Mouse (Mus musculus) heart, embryonic 15.5 days (tissue): ENCODE results near the gene Phc1. TPM values are rescaled to one million over a fixed set of nuclear protein-coding genes. Genes with fewer than 3 reads are reported as not detected.
"Not testable (repeated sequence)": the region's sequence is repeated elsewhere in the genome, so short reads cannot be mapped to it uniquely, and the experiment has no call there.

Experiments used
- ATAC-seq: fragments of 200-750 bp; cut with Nextera tagmentation; replicated peaks from 2 replicates; pipeline ENCODE4 v1.8.0; 2017; ENCODE audit warnings: low read depth, moderate TSS enrichment; ENCODE audit not compliant: insufficient number of reproducible peaks, insufficient read depth, low FRiP score
- H3K27ac ChIP-seq: fragments of 300-500 bp; sonication (generic); 2 replicates; pipeline ENCODE4 v1.5.1; 2015; ENCODE audit warnings: mild to moderate bottlenecking, inconsistent platforms
- H3K27me3 ChIP-seq: fragments of 300-500 bp; sonication (generic); 2 replicates; pipeline ENCODE4 v1.6.1; 2015; ENCODE audit warnings: inconsistent platforms
- H3K36me3 ChIP-seq: fragments of 300-500 bp; sonication (generic); 2 replicates; pipeline ENCODE4 v1.6.1; 2015; ENCODE audit warnings: mild to moderate bottlenecking, inconsistent platforms
- H3K4me1 ChIP-seq: fragments of 300-500 bp; sonication (generic); replicated peaks from 2 replicates; pipeline ENCODE4 v1.6.1; 2015; ENCODE audit warnings: inconsistent platforms
- H3K4me2 ChIP-seq: fragments of 300-500 bp; sonication (generic); 2 replicates; pipeline ENCODE4 v1.6.1; 2015; ENCODE audit warnings: inconsistent platforms, mild to moderate bottlenecking, moderate library complexity
- H3K4me3 ChIP-seq: fragments of 300-500 bp; sonication (generic); 2 replicates; pipeline ENCODE4 v1.5.1; 2015; ENCODE audit warnings: mild to moderate bottlenecking, inconsistent platforms
- H3K9ac ChIP-seq: fragments of 300-500 bp; sonication (generic); 2 replicates; pipeline ENCODE4 v1.6.1; 2015; ENCODE audit warnings: mild to moderate bottlenecking, inconsistent platforms
- H3K9me3 ChIP-seq: fragments of 300-500 bp; sonication (generic); replicated peaks from 2 replicates; pipeline ENCODE4 v1.6.1; 2016; ENCODE audit warnings: inconsistent platforms
- WGBS: fragments of 180-500 bp; shearing (Covaris S2); methylation state at CpG from one replicate; pipeline ENCODE4 v1.1.7; 2015; ENCODE audit warnings: mixed read lengths; 5-methylcytosine and 5-hydroxymethylcytosine counted together
- polyA plus RNA-seq: library from polyadenylated mRNA; unstranded; fragments of >200 nt; fragmentation: Nextera tagmentation; extraction: Ambion mirVana; gene quantifications from 2 replicates; pipeline ENCODE4 v1.2.1, GENCODE M21; 2015

Gene Phc1
- polyA plus RNA-seq, 1 experiment from 2014 or later: 8.5 TPM

GRCm38 (mm10) chr6:122357089-122357488 lies 16.7 kb upstream of the Phc1 start:
- Histone ChIP-seq H3K4me3 (no peak overlapping the region), H3K27me3 (no peaks in the 10 kb centered on the region), H3K27ac (no peak overlapping the region), H3K36me3 (no peaks in the 10 kb centered on the region), H3K9ac (no peak overlapping the region), H3K9me3 (no peaks in the 10 kb centered on the region), H3K4me2 (no peak overlapping the region), H3K4me1 (no peaks in the 10 kb centered on the region)
- ATAC-seq: no peak
- 78% methylated on average over 1 of the region's 1 CpGs for WGBS

DNA sequence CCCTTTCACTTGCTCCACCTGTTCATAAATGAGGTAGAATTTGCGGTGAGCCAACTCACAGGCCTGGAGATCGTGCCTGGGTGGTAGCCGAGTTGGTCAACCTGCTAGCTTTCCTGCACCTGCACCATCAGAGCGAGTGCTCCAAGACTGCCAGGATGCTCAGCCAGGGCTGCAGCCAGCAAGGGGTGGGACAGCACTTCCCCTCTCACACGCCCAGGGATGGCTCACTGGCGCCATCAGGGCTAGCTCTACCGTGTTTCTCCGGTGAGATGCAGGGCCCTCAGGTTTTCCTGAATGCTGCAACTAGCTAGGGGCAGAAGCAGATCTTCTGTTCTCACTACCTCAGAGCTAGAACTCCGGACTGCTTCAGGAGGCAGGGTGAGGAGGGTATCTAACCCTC lies 15.5 kb upstream of the Phc1 start:
- no peaks in the 10 kb centered on the region for H3K27me3 ChIP-seq
- no peak overlapping the region for H3K4me2 ChIP-seq
- 52% methylated on average over 9 of the region's 9 CpGs for WGBS
- no peak for ATAC-seq
- H3K9ac ChIP-seq: no peak overlapping the region
- H3K9me3 ChIP-seq: no peaks in the 10 kb centered on the region
- no peaks in the 10 kb centered on the region for H3K4me1 ChIP-seq
- H3K36me3 ChIP-seq: no peaks in the 10 kb centered on the region
- H3K27ac ChIP-seq: no peak overlapping the region
- no peak overlapping the region for H3K4me3 ChIP-seq

DNA sequence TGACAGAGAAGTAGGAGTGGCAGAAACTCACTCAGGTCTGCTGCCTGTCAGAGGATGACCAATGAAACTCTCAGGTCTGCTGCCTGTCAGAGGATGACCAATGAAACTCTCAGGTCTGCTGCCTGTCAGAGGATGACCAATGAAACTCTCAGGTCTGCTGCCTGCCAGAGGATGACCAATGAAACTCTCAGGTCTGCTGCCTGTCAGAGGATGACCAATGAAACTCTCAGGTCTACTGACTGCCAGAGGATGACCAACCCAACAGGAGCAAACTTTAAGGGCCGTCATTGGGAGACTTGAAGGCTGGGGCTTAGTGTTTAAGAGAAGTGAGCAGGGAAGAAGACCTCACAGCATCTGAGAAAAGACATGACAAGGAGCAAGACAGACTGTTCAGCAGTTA lies 7.0 kb upstream of the Phc1 start:
- ATAC-seq, H3K4me3 ChIP-seq, H3K4me2 ChIP-seq, H3K9me3 ChIP-seq, H3K27me3 ChIP-seq, H3K36me3 ChIP-seq, H3K9ac ChIP-seq, H3K27ac ChIP-seq: not testable (repeated sequence)
- peaks cover 18% of the 10 kb centered on the region for H3K4me1 ChIP-seq
- 70% methylated on average over 1 of the region's 1 CpGs for WGBS

DNA sequence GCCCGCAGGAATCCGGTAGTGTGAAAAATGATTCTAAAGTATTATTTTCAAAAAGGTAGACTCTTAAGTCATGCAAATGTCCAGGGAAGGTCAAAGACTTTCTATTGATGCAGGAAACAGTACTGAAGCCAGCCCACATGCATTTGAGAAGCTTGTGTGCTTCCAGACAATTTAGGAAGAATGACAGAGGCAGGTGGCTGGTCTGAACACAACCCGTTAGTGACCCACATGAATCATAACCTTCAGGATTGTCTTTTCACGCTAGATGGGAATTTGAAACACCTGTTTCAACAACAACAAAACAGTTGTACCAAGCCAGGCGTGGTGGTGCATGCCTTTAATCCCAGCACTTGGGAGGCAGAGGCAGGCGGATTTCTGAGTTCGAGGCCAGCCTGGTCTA lies 6.0 kb upstream of the Phc1 start:
- Histone ChIP-seq H3K36me3 (no peaks in the 10 kb centered on the region), H3K4me2 (no peak overlapping the region), H3K9me3 (no peaks in the 10 kb centered on the region), H3K9ac (no peak overlapping the region), H3K4me3 (no peak overlapping the region), H3K4me1 (peaks cover 18% of the 10 kb centered on the region), H3K27me3 (no peaks in the 10 kb centered on the region), H3K27ac (no peak overlapping the region)
- no peak for ATAC-seq
- WGBS: 77% methylated on average over 7 of the region's 7 CpGs

DNA sequence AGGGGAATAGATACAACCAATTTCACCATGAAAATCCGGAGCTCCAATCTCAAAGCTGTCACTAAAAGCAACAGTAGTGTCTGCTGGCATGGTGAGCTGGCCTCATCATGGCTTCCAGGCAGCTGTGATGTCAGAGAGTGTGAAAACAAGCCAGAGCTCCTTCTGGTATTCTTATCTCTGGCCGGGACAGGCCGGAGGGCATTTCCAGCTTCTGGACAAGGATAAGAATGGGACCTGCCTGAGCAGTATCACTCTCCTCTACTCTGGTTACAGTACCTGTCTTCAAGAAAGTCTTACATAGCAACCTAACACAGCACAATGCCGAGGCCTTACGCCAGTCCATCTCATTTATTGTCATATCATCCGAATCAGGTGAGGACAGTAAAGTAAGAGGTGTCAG lies 5.4 kb upstream of the Phc1 start:
- Histone ChIP-seq H3K4me1 (peaks cover 18% of the 10 kb centered on the region), H3K27ac (peak overlapping the region; percentile 45; the same call in 1 of the 2 replicates), H3K9ac (no peak overlapping the region), H3K36me3 (no peaks in the 10 kb centered on the region), H3K4me2 (no peak overlapping the region), H3K27me3 (no peaks in the 10 kb centered on the region), H3K9me3 (no peaks in the 10 kb centered on the region), H3K4me3 (no peak overlapping the region)
- ATAC-seq: peak; percentile 27; the same call in 1 of the 2 replicates
- WGBS: 36% methylated on average over 6 of the region's 6 CpGs

DNA sequence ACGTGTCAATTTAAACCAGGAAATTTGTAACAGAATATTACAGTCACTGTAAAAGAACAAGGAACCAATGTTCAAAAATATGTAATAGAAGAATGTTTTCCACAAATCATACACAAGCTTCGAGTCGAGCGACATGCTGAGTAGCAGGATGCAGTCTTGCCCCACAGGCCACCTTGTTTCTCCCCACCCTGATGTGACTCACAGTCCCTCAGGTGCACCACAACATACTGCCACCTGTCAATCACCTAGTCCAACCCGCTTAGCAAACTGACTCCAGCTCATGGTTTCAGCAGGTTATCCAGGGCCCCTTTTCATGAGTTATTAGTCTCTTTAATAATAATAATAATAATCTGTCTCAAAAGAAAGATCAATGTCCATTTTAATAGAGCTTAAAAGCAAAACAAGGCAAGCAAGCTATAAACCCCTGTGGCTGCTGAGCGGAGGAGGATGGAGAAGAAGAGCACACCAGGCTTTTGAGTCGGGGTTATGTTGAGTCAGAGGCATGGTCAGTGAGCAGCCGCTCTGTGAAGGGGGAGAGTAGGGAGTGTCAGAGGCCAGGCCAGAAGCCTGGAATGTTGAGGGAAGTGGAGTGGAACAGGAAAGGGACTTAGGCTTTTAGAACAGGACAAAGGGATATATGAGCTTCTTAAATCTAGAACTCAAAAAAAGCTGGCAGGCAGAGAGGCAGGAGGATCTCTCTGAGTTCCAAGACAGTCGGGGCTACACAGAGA lies 4.2 kb upstream of the Phc1 start:
- Histone ChIP-seq H3K36me3 (no peaks in the 10 kb centered on the region), H3K27me3 (no peaks in the 10 kb centered on the region), H3K4me3 (no peak overlapping the region), H3K9me3 (no peaks in the 10 kb centered on the region), H3K4me2 (no peak overlapping the region), H3K27ac (no peak overlapping the region), H3K4me1 (peaks cover 22% of the 10 kb centered on the region), H3K9ac (no peak overlapping the region)
- WGBS: 57% methylated on average over 9 of the region's 9 CpGs
- no peak for ATAC-seq

DNA sequence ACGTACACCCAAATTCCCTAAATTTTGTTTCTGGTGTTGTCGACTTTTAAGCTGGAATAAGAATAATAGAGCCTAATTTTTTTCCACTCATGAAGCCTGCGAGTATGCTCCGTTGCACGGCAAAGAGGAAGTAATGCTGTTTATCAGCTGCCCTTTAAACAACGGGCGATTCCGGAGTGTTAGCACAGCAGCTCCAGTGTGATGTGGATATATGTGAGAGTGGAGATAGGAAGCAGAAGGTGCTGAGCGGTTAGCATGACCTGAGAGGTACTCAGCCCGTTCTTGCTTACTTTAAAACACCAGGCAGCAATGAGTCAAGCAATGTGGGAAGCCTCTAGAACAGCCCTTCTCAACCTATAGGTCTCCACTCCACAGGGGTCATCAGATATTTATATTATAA lies 3.4 kb upstream of the Phc1 start:
- Histone ChIP-seq H3K4me1 (peaks cover 24% of the 10 kb centered on the region), H3K9ac (no peak overlapping the region), H3K27me3 (no peaks in the 10 kb centered on the region), H3K36me3 (no peaks in the 10 kb centered on the region), H3K27ac (no peak overlapping the region), H3K9me3 (no peaks in the 10 kb centered on the region), H3K4me2 (no peak overlapping the region), H3K4me3 (no peak overlapping the region)
- 22% methylated on average over 10 of the region's 10 CpGs for WGBS
- no peak for ATAC-seq

GRCm38 (mm10) chr6:122342125-122342524 lies 1.8 kb upstream of the Phc1 start:
- no peak for ATAC-seq
- H3K9me3 ChIP-seq: no peaks in the 10 kb centered on the region
- 39% methylated on average over 5 of the region's 5 CpGs for WGBS

DNA sequence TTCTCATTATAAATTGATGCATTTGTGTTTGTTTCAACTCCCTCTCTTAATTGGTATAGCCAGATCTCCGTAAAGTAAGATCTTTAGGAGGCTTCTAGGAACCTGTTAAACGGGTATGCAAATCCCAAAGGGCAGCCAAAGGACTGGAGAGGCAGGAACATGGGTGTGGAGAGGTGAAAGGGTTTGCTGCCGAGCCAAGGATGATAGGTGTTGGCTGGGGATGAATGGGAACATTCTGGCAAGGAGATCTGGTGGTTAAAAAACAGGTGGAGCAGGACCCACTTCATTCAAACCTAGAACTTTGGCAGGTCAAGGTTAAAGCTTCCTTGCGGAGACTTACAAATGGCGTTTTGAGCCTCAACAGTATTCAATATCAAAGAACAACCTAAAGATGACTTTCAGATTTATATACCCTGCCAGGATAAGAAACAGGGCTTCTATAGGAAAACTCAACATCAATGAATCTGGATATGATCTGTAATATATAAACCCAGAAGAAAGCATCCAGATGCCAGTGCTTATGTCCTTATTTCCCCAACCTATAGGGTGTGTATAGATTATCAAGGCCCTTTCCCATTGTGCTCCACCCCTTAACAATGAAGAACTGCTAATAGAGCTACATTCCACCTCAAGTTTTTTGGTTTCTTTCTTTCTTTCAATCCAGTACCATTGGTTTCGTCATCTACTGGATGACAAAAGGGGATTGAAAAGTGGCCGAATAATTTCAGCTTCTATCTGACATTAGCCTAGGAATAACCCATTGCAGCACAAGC lies 863 bp upstream of the Phc1 start:
- Histone ChIP-seq H3K36me3 (peaks cover 3% of the 10 kb centered on the region; the same call in 1 of the 2 replicates), H3K27me3 (no peaks in the 10 kb centered on the region), H3K27ac (no peak overlapping the region), H3K4me2 (peak overlapping the region; percentile 83), H3K9ac (no peak overlapping the region), H3K4me1 (peaks cover 35% of the 10 kb centered on the region), H3K4me3 (no peak overlapping the region), H3K9me3 (no peaks in the 10 kb centered on the region)
- no peak for ATAC-seq
- WGBS: 57% methylated on average over 7 of the region's 7 CpGs

More at GRCm38 (mm10) chr6:122342125-122342524, 1.8 kb upstream of the Phc1 start:
- Histone ChIP-seq H3K4me3 (no peak overlapping the region), H3K9ac (no peak overlapping the region), H3K4me1 (peaks cover 35% of the 10 kb centered on the region), H3K36me3 (no peaks in the 10 kb centered on the region), H3K4me2 (no peak overlapping the region), H3K27me3 (no peaks in the 10 kb centered on the region), H3K27ac (no peak overlapping the region)

DNA sequence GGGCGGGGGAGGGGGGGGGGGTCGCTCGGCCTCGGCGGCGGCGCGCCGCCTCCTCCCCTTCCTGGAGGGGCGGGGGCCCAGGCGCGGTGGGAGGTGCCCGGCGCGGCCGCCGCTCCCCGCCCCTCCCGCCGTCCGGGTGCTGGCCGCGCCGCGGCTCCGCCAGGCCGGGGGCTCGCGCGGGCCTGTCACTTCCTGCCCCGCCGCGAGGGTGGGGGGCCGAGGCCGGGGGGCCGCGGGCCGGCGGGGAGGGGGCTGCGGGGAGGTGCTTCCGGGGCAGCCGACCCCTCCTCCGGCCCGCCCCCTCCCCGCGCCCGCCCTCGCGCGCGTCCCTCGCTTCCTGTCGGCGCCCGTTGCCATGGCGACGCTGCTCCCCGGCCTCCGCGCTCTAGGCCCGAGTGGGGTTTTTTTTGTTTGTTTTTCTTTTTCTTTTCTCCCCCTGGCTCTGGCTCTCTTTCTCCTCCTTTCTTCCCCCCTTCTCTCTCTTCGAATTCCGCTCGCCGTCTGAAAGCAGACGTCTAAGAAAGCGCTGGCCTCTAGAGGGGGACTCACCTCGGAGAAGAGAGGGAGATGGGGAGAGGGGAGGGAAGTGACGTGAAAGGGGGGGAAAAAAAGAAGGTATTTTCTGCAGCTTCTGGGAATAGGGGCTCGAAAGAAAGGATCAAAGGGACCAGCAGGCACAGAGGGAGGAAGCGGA lies 566 bp downstream of the Phc1 start:
- Histone ChIP-seq H3K9ac (peak overlapping the region; percentile 75), H3K9me3 (no peaks in the 10 kb centered on the region), H3K4me3 (peak overlapping the region; percentile 83), H3K27me3 (no peaks in the 10 kb centered on the region), H3K27ac (peak overlapping the region; percentile 89), H3K4me2 (peak overlapping the region; percentile 83), H3K4me1 (peaks cover 25% of the 10 kb centered on the region), H3K36me3 (peaks cover 9% of the 10 kb centered on the region; the same call in 1 of the 2 replicates)
- under 1% methylated on average over 32 of the region's 71 CpGs for WGBS
- peak; percentile 87 for ATAC-seq

DNA sequence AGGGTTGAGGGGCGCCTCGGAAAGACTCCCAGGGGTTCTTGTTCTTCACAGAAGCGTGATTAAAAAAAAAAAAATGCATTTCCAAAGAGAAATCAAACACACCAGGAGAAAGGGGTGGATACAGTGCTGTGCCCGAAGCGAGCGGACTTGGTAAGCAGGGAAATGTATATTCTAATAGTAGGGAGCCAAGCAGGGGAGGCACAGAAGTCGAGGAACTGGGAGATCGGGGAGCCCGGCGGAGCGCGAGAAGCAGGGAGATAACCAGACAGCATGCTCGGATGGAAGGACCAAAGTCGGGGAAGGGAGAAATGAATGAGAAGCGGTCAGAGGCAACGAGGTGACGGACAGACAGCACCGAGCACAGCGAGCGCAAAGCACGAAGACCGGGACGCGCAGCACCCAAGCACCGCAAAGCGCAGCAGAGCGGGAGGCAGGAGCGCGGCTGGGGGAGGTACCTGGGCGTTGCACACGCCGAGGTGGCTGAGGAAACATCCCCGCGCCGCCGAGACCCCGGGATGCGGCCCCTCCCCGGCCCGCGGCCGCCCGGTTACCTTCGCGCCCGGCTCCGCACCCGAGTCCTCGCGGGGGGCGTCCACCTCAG lies 1.2 kb downstream of the Phc1 start:
- peak overlapping the region; percentile 83 for H3K4me2 ChIP-seq
- H3K27me3 ChIP-seq: no peaks in the 10 kb centered on the region
- H3K4me3 ChIP-seq: peak overlapping the region; percentile 83
- peak overlapping the region; percentile 89 for H3K27ac ChIP-seq
- under 1% methylated on average over 45 of the region's 51 CpGs for WGBS
- H3K36me3 ChIP-seq: peaks cover 12% of the 10 kb centered on the region; the same call in 1 of the 2 replicates
- peak overlapping the region; percentile 75 for H3K9ac ChIP-seq
- peak; percentile 79 for ATAC-seq
- H3K9me3 ChIP-seq: no peaks in the 10 kb centered on the region
- H3K4me1 ChIP-seq: peaks cover 22% of the 10 kb centered on the region
